Mouse (Mus musculus) layer of hippocampus, adult 9-10 months (tissue): Measurements from ENCODE around the gene Ccdc80.

ENCODE experiments used
- DNase-seq: peaks from one replicate; pipeline ENCODE4 v3.0.0; 2022; ENCODE audit warnings: low spot score

Gene Ccdc80

DNA sequence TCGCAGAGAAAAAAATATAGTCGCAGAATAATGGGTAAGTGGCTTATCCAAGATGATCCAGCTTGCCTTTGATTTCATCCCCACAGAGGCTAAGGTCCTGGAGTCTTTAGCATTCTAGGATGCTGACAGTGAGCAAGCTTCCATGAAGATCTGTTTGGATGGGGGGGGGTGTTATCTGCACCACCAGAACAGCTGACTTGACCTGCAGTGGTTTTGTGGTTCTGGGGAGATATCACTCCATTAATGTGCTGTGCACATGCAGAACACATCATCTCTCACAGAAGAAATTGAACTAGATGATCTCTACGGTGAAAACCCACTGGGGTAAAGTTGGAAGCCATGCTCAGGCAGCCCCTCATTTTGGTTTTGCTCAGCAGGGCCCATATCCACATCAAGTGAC lies 24.0 kb downstream of the Ccdc80 start:
- DNase-seq: no peak

DNA sequence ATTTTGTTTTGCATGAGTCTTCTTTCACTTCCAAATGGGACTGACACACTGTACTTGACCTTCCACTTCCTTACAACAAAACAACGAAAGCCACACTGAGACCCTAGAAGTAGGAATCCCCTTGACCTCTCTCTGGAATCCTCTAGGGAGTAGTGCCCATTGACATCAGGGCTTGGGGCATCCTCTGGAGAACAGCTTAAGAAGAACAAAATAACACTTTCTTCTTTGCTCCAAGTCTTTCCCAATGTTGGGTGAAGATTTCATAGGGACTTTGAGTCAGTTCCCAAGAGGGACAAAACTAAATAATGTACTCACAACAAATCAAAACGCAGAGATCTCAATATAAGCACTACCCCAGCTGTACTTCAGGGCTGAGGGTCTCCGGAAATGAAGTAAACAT lies 25.6 kb downstream of the Ccdc80 start:
- no peak for DNase-seq

DNA sequence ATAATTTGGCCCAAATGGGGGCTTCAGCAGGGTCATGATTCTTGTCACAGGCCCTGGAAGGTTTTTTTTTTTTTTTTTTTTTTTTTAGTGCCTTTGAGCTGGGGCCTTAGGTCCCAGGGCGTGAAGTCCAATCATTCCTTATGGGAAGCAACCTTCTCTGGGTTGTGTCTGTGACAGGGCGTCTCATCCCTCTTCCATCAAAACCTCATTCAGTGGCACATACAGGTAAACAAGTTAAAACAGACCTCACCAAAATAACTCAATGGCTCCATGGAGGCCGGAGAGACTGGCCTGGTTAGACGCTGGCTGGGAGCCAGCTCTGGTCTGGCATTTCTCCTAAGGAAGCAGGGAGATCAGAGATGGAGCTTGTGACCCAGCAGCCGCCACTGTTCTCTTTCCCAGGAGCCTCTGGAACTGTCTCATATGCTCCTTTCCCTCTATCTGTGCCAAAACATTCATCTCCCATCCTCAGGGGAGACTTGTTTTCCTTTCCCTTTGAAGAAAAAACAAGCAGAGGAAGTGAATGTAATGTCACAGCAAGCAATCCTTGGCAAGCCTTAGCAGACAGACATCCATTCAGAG lies 27.7 kb downstream of the Ccdc80 start:
- DNase-seq: no peak

DNA sequence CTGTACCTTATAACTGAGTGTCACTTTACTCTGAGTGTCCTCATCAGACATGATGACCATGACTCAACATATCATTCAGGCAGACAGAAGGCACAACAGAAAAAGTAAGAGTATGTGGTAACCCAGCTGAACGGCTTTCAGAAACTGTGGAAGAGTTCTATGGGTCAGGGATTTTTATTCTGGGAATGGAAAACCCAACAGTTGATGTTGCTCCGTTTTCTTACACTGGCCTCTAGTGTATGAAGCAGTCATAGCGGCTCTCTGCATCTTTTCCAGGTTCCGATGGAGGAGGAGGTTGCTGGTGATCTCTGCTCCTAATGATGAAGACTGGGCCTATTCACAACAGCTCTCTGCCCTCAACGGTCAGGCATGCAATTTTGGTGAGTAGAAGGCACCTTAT lies 29.4 kb downstream of the Ccdc80 start:
- DNase-seq: no peak

DNA sequence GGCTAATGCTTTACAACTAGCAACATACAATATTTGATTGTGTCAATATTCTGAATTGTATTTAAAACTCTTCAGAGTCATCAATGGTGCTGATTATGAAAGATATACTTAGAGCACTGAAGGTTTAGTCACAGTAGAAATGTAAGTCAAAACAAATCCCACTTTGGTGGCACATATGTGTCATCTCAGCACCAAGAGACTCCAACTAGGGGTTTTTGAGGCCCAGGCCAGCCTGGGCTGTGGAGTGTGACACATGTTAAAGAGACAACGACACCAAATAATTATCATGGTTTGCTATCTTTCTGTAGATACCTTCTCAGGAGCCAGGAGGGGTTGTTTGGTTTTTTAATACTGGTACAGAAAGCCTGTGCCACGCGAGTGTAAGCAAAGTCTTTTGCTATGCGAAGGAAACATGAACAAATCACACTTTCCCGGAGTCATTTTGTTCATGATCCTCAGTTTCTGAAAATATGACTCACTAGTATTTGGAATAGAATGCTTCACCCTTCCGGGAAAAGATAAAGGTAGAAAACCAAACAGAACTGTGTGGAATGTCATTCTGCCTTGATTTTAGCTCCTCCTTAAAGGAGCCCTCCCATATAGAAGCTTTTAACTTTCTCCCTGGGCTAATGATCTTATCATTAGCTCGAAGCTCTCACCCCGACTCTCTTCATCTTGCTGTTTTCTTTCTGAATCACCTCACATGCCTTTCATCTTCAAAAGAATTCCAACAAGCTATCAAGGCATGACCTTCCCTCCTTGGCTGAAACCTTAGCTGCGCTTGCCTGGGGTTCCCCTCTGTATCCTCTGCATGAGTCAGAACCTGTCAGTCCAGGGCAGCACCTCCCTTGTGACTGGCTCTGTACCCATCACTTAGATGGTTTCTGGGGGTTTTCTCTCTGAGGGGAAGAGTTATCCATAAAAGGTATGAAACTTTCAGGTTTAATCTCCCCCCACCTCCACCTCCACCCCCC lies 31.3 kb downstream of the Ccdc80 start:
- DNase-seq: no peak

DNA sequence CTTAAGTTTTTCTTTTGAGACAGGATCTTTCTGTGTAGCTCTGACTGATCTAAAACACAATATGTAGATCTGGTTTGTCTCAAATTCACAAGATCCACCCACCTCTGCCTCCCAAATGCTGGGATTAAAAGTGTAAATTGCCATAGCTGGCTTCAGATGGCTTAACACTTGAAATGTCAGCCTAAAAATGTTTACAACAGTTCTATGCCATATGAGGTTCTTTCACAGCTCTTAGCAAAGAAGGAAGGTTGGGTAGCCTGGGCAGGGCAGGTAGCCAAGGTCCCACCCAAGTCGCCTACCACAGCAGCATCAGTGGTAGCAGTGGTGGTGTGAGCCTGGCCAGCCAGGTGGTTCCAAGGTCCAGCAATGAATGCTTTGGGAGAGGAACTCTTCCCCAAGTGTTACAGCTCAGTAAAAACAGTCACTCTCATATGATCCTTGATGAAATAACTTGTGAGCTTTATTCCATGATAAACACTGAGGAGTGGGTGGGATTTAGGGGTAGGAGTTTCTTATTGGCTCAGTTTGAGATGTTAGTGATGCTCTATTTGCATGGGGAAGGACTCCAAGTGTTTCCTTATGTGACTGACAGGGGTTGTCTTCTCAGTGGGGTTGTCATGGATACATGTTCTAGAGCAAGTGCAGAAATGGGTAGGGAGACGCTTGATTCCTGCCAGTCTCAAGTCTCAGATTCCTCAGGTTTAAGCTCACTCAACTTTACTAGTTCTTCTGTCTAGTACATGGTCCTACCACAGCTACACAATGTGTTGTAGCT lies 34.9 kb downstream of the Ccdc80 start:
- DNase-seq: no peak

DNA sequence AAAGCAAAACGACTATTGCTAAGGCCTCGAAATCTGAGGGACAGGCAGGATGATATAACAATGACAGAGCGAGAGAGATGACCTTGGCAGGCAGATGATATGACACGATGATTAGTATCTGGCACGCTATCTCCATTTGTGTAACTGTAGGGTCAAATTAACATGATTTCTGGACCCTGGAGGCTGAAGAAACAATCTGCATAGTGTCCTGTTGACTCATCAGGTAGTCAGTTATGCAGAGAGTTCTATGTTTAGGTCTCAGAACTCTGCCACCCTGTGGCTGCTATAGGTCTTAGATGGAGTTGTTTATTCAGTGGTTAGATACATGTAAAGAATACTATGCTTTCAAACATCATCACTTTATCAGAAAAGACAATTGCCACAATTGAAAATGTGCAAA lies 48.5 kb downstream of the Ccdc80 start:
- no peak for DNase-seq

DNA sequence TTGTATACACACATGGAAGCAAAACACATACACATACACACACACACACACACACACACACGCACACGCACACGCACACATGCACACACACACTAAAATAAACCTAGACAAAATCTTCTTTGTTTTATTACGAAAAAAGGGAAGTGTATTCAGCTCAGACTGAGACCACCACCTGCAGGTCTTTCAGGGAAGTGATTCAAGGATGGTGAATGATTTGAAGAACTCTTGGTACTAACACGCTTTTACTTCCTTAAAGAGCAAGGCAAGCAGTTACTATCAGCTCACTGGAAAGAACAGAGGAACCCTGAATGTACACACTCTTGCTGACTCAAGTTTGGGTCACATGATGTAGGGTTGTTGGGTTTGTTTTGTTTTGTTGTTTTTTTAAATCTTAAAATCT lies 49.4 kb downstream of the Ccdc80 start:
- DNase-seq: no peak

DNA sequence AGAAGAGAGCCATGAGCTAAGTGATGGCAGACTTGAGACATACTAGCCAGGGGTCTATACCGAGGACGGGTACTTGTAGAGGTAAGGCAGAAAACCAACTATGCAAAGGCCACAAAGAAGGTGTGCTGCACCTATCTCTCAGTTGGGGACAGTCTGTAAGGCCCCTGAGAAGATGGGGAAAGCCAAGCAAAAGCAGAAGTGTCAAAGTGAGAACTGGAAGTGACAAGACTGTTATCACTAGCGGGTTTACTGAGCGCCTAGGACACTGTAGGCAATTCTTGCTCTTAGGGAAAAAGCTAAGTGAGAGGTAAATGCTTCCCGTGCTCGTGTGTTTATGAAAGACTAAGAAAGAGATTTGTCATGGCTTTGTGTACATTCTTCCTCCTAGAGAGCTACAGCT lies 51.9 kb downstream of the Ccdc80 start:
- DNase-seq: no peak

DNA sequence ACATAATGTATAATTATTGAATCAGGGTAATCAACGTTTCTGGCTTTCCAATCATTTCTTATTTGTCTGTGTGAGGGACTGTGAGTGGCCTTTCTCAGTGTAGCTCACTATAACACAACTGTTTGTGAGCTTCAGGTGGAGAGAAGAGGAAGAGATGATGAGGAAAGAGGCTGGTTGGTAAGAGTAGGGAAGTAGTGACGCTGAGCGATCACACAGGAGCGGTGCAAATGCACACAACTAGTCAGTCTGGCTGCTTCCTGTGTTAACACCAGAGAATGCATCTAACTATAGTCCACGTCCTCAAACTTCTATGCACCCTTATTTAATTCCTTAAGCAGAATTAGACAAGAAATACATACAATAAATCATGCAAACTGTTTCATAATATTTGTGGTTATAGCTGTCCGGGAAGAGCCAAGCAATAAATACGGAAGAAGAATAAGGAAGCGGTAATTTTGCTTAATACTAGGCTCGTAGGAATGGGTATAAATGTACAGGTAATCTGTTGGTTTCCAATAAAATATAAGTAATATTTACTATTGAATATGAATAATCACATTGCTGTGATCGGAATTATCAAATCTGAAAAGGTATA lies 55.4 kb downstream of the Ccdc80 start:
- DNase-seq: no peak

DNA sequence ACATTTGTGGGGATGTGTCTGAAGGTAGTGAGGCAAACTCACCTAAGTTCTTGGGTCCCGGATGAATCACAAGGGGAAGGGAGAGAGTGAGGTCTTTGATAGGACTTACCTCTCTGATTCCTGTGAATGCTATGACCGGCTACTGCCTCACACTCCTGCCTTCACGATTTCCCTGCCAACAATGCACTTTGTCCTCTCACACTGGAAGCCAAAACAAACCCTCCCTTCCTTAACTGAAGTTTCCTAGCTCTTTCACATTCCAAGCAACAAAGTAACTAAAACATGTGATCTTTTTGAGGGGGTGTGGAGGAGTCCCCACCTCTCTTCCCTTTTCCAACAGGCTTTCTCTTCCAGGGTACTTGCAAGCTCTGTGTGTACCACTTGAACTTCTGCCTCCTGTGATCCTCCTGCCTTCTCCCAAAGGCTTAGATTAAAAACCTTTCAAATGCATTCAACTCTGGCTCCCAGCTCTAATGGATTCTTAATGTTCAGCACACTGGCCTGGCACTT lies 61.6 kb downstream of the Ccdc80 start:
- DNase-seq: no peak

DNA sequence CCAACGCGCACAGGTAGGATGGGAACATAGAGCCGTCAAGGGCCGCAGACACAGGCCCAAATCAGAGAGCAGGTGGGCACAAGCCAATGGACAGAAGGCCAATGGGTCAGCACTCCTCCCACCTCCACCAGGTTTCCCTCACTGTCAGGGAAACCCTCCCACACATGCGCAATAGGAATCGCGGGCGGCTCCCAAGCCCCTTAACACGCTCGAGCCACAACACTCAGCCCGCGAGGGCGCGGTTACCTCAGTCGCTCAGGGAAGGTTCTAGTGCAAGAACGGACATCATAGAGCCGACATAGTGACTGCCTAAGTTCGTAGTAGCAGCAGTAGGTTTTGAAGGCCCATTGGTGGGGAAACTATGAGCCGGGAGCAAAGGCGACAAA lies 64.9 kb downstream of the Ccdc80 start:
- DNase-seq: peak; percentile 37

DNA sequence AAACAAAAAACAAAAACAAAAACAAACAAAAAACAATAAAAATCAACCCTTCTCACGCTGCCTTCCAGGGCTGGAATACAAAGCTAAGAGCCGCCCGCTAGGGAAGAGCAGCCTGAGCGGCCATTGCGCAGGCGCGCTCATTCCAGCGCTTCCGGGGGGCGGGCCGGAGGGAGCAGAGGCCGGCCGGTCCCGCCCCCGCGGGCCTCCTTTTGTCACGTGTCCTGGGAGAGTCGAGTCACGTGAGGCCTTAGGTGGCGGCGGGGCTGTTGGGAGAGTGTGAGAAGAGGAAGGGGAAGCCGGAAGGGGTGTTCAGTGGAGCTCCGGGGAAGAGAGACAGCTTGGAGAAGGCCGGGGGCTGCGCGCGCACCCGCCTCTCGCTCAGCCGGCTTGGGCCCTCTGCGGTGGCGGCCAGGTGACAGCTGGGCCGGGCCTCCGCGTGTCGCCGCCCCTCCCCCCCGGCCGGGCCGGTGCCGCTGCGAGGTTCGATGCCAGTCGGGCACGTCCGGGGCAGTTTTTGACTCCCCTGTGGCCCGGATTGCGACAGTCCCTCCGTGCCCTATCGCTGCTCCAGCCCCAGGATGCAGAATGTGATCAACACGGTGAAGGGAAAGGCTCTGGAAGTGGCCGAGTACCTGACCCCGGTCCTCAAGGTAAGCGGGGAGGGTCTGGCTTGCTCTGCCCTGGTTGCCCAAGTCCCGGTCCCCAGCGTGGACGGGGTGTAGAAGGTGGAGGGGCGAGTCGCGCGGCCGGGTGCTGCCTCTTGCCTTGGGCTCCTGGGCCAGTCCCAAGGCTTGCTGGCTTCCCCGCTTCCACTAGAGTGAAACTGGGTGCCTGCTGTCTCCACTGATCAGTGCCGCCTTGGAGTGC lies 65.6 kb downstream of the Ccdc80 start, which contains the start of the genes Slc35a5 and Atg3:
Gene Slc35a5 (minus strand): TSS at position 185 of the 867 bp plus-strand sequence.
Gene Atg3 (plus strand): TSS at position 264 of the 867 bp plus-strand sequence.
- peak; percentile 90 for DNase-seq

DNA sequence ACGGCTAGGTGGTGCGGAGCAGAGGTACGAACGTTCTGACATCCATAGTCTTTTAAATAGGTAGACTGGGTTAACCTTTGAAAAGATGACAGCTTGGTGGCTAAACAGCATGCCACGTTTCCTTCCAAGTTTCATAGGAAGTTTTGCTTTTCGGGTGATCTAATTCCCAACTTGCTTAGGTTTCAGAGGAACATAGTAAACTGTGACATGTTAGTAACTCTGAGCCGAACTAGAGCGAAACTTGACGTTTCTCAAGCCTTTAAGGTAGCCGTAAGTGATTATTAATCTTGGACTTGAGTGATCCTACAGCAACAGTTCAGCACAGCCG lies 66.2 kb downstream of the Ccdc80 start:
- no peak for DNase-seq
